Mouse (Mus musculus): ENCODE results near the gene Foxp4.
A peak's percentile ranks its signal among the peaks of the same experiment; 100 is the strongest.
"Not testable (repeated sequence)": the region's sequence is repeated elsewhere in the genome, so short reads cannot be mapped to it uniquely, and the experiment has no call there.

Foxp4 gene

DNA sequence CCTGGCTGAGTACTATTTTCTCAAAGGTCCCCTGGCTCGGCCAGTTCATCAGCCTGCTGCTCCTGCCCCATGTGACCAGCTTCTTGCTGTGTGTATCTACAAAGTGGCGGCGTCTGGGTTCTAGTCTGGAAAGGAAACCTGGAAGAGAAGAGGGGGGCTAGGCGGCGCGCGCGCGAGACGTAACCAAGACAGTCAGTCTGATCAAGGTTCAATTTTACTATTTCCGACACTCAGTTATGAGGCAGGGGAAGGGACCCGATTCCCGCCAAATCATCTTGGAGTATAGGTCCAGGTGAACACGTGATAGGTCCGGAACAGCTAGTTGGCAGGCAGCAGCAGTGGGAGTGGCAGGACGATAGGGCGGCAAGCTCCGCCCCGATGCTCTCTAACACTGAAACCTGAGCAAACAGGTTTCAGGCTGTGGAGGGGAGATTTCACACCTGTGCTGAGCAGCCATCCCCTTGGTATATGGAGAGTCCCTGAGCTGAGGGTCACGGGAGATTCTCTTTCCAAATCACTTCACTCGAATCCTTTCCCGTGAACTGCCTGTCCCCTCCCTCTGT lies 72.6 kb downstream of the Foxp4 start:
- DNase-seq (ENCODE audit: low spot score): not testable (repeated sequence)

DNA sequence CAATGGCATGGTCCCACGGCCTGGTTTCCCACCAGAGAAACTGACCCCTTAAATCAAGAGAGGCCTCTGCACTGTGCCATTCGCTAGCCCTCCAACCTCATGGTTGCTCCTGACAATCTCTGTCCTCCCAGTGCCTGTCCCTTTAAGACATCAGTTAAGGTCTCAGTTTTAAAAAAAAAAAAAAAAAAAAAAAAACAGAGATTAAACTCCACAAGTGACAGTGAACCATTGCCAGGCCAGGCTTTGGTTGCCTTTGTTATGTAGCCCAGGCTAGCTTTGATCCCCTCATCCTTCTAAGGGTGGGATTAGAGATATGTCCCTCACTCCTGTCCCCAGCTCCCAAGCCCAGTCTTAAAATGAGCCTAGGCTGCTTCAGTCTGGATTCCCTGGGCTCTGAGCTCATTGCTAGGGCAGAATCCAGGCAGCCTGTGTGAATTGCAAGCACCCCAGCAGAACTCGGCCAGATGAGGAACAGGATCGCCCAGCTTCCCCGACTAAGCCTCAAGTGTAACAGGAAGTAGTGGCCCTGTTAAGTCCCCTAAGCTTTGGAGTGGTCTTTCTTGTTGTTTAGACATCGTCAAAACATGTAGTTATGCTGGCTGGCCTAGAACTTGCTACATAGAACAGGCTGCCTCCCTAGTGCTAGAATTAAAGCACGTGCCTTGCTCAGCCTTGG lies 73.7 kb downstream of the Foxp4 start:
- DNase-seq (ENCODE audit: low spot score): no peak

DNA sequence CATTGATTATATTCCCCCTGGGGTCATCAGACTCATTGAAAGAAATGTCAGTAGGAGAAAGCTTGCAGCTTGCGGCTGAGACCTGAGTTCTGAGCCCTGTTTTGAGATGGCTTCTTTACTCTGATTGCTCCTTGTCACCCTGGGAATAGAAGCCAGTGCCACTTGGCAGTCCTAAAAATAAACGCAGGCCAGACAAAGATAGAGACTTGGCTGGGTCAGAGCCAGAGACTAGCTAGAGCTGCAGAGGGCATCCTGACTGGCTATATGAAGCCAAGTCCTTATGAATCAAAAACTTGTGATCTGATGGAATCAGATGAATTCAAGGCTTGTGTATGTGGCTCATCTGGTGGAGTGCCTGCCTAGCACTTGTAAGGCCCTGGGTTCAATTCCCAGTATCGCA lies 74.4 kb downstream of the Foxp4 start:
- peak; percentile 72 for DNase-seq (ENCODE audit: low spot score)

DNA sequence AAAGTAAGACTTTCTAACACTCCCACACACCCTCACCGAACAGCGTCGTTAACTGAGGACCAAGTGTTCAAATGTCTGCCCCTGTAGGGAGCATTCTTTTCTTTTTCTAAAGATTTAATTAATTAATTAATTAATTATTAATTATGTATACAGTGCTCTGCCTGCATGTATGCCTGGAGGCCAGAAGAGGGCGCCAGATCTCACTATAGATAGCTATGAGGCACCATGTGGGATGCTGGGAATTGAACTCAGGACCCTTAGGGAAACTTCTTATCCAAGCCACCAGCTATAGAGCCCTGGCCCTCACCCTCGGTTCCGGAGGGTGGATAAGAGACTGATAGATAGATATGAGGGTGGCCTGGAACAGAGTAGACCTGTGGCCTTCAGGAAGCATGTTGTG lies 76.5 kb downstream of the Foxp4 start:
- no peak for DNase-seq (ENCODE audit: low spot score)

DNA sequence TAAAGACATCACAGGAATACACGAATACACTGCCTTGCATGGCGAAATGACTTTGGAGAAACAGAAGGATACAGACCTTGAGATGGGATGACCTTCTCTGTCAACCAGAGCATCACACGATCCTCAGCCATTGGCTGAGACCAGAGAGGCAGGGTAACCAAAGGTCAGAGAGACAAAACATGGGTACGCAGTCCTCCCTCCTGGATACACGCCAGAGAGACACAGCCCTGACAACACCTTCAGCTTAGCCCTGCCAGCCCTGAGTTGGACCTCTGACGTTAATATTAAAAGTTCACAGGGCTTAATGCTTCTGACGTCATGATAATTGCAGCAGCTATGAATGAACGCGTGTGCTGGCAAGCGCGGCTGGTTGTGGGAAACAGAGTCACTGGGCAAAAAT lies 78.8 kb downstream of the Foxp4 start:
- DNase-seq (ENCODE audit: low spot score): no peak

DNA sequence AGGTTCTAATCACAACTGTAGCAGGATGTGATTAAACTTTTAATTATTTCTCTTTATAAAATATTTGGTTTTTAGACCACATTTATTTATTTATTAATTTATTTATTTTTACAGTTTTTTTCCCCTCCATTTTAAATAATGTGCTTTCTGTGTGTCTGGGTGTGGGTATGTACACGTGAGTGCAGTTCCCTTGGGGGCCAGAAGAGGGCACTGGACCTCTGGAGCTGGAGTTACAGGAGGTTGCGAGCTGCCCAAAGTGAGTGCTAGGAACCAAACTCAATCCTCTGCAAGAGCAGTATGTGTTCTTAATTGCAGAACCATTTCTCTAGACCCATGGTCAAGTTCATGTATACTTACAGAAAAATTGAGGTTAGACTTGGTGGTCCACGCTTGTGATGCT lies 81.0 kb downstream of the Foxp4 start:
- no peak for DNase-seq (ENCODE audit: low spot score)

DNA sequence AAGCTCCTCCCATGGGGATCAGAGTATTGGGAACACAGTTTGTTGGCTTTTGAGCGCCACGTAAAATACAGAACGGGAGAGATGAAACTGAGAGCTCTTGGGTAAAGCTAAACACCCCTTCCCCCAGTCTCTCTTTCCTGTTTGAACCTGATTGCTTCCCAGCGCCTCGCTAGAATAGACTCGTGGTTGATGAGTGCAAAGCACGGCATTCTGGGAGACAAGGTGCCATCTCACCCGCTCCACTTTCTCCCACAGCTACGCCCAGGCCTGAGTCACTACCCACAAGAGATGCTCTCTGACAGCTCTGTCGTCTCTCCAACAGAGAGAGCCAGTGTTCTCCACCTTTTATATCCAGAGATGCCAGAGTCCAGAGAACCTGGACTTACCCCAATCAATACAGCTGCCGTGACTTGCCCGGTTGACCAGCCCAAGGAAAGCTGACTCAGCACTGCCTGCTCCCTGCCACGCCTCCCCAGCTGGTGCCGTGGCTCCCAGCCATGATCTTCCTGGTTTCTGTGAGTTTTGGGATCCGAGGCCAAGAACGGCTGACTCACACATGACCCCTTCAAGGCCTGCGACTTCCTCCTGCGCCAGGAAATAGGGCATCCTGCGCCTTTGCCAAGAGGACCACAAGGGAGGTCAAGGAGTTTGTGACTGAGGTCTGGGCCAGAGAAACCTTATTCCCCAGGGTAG lies 82.4 kb downstream of the Foxp4 start:
- peak; percentile 98 for DNase-seq (ENCODE audit: low spot score)

DNA sequence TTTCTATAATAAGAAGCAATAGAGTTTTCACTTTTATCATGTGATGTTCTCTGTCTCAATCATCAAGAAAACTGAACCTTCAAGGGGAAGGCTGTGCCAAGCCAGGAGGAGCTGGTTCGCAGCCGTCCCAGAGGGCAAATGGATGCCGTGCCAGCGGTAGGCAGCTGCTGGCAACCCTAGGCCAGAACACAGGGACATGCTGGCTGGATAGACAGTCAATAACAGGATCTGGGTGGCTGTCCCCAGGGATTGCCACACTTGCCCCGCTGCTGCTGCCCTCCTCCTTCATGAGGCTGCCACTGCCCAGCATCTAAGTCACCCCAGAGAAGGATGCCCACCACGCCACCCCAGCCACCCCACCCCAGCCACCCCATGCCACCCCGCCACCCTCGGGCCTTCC lies 82.9 kb downstream of the Foxp4 start:
- peak; percentile 18 for DNase-seq (ENCODE audit: low spot score)

DNA sequence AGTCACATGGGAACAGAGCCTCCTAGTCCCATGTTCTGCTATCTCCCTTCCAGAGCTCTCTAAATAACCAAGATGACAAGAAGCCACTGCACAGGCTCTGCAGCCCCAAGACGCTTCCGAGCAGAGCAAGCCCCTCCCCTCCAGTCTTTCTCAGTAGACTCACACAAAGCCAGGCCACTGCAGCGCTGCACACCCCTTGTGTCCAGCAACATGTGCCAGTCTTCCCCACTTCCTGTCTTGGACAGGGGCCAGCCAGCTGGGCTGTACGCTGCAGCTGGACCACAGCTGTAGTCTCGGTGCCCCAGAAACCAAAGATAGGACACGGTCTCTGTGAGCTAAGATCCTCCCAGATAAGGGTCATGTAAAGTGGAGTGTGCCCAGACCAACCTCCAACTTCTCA lies 86.6 kb downstream of the Foxp4 start:
- no peak for DNase-seq (ENCODE audit: low spot score)

DNA sequence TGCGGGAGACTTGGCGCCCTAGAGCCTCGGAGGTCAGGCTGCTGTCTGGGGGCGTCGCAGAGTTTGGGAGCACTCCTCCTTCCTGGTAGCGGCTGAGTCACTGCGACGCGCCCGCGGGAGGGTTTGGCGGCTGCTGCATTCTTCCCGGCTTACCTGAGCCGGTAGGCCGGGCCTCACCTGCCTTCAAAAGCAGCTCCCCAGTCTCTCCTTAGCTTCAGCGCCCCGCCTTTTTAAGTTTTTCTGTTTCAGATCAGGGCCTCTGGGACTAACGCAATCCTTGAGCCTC lies 90.0 kb downstream of the Foxp4 start, which contains the start of gene Mdfi:
Gene Mdfi, minus strand, starts transcription at position 210 of the 286 bp plus-strand sequence.
- no peak for DNase-seq (ENCODE audit: low spot score)

DNA sequence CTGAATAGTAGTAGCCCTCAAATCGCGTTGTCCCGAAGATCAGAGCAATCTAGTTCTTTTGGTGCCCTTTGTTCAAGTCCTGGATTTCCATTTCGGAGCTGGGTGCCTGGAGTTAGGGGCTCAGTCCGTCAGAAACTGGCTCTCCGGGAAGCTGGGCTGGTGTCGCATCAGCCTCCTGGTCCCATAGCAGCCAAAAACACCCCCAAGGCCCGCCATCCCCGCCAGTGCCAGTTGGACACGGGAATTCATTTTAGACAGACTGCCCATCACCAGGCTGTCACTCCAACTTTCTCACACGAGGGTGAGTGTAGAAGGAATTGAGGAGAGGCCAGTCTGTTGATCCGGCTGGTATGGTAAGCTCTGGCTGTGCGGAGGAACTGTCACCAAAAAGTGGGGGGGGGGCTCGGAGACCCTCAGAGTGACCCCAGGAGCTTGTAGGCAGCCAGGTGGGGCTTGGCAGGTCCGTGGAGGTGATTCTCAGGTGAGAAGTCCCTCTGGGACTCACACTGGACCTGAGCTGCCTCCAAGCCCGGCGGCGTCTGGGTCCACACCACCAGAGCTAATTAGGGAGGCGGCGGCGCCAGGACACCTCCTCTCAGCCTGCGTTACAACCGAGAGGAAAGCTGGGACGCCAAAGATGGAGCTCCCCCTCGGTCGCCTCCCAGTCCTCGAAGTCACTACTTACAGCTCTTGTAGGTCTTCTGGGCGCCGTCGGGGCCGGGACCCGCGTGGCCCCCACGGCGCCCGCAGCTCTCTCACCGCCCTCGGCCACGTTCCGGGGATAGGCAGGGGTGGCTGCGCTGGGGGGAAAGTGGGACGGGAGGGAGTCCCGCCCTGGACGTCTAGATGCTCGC lies 90.6 kb downstream of the Foxp4 start:
- DNase-seq (ENCODE audit: low spot score): no peak

DNA sequence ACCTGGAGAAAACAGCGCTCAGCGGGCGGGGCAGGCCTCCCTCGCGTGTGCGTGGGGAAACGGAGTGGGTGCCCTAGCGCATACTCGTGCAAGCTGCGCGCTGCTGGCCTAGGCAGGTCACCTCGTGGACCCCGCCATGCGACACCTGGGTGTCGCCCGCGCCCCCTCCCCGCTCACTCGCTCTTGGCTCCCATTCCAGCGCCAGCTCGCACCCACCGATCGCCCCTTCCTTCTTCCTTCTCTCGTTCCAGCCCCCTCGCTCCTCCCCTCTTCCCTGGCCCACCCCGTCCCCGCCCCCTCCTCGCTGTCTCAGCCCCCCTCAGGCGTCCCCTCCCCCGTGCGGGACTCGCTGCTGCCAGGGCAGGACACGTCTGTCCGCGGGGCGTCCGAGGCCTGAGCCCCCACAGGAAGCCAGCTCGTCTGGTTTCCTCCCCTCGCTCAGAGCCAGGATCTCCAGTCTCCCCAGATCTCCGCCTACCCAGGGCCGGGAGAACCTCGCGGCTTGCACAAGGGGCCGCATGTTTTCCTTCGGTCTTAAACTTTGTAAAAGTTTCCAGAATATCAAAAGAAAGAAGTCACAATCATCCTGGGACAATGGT lies 91.3 kb downstream of the Foxp4 start:
- DNase-seq (ENCODE audit: low spot score): no peak

DNA sequence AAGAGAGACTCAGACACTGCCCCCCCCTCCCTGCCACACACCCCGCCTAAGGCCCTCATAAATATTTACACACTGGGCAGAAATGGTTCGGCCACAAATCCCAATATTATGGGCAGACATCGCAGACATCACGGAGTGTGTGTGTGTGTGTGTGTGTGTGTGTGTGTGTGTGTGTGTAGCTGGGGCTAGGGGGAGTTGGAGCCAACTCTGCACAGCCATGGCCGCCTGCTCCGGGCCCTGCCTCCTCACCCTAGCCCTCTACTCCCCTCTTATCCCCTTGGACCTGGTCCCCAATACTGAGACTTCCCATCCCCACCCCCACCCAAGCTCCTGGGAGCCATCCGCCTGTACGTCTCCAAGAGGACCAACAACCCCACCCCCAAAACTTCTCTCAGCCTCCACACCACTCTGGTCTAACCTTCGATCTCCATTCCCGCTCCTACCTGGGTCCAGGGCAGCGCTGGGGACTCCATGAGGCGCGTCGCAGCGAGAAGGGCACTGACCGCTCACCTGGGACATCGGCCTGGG lies 91.9 kb downstream of the Foxp4 start:
- DNase-seq (ENCODE audit: low spot score): no peak

DNA sequence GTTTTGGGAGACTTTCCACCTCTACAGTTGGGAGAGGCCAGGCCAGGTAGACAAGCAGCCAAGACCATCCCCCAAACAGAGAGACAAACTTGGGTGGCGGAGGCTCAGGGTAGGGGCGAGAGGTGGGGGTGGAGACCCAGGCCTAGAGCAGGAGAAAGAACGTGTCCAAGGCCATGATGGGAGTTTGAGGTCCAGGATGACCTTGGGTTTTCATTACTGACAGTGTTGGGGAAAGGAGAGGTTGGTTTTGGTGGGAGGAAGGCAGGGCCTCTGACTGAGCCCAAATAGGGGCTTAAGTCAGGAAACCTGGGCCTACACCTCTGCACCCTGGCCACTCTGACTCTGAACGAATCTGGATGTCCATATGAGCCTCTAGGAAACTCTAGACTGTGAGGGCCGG lies 92.7 kb downstream of the Foxp4 start:
- no peak for DNase-seq (ENCODE audit: low spot score)

DNA sequence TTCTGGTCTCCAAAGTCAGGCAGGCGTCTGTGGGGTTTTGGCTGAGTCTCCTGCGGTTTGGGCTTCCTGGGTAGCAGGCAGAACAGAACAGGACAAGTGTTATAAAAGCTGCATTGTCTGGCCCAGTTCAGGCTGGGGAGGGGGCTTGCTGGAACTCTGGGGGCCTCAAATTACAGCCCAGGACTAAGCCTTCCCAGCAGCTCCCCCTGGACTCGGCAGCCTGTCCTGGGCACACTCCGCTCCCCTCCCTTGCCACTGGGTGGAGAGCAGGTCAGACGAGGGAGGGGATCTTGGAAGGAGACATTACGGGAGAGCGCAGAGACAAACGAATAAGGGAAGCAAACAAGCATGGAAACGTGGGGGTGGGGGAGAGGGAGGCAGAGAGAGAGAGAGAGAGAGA lies 93.3 kb downstream of the Foxp4 start:
- no peak for DNase-seq (ENCODE audit: low spot score)

DNA sequence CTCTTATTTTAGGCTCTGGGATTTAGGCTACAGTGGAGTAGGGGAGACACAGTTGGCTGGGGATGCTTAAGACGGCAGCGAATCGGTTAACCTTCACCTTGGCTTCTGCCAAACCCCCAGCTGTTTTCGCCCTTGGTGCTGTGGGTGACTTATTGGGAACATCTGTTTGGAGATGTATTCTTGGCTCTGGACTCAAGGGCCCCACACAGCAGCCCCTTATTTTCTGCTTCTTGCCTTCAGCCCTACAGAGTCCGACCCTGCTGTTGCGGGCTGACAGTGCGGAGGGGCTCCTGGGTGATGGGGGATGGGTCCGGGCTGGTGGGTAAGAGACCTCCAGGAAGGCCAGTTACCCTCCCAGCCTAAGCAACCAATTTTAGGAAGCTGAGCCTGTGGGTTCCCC lies 103.1 kb downstream of the Foxp4 start:
- DNase-seq (ENCODE audit: low spot score): no peak

DNA sequence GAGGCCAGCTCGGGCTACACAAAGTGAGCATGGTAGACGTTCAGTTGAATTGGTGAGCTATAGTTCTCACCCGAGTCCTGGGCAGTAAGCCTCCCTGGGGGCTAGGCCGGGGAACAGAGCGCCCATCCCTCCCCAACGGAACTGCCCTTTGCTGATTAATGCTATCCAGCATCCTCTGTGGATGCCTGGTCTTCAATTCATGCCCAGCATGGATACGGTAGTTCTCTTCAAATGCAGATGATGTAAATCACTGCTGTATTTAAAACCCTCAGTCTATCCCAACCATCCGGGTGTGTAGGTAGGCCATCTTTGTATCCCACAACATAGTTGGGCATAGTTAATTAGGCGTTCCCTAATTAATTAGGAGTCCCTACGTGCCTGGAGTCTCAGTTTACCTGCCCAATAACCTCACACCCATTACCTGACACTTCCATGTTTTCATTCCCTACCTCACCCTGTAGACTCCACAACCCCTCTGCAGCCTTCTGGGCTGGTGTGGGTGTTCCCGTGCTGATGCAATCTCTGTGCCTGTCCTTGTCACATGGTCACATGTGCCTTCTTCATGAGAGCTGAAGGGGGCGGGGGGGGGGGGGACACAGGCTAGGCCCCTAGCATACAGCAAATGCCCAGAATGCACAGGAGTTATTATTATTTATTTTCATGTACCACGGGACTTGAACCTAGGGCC lies 106.3 kb downstream of the Foxp4 start:
- no peak for DNase-seq (ENCODE audit: low spot score)
